Mouse (Mus musculus): Measurements from ENCODE around the gene Itpr1. TPM values are rescaled to one million over a fixed set of nuclear protein-coding genes. Genes with fewer than 3 reads are reported as not detected.

Gene Itpr1
- polyA plus RNA-seq, 1 experiment from 2014 or later: 3.5 TPM

DNA sequence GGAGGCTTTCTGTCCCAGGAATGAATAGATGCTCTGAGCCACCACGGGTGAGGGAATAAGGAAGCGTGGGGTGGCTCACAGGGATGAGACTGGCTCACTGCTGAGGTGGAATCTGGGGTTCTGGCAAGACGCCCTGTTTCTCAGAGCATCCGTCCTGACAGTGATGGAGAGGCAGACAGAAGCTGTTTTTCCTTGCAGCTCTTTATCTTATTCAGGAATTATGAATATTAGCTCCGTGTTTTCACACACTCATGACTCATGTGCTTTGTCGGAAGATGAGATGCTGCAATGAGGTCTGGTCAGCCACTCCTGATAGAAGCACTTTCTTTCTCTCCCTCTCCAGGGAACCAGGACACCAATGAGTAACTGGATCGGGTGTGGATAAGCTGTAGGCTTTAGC, 231.5 kb downstream of the Itpr1 start:
- Histone ChIP-seq H3K9me3 (ENCODE audit: control insufficient read depth, low read length) (no peaks in the 10 kb centered on the region), H3K4me3 (ENCODE audit: low read depth, low read length) (no peak overlapping the region), H3K9ac (replicated peaks; ENCODE audit: low read depth, low read length) (no peak overlapping the region), H3K4me1 (ENCODE audit: control insufficient read depth, insufficient read depth, low read length) (no peaks in the 10 kb centered on the region), H3K27ac (ENCODE audit: low read depth, low read length) (no peak overlapping the region), H3K36me3 (ENCODE audit: control insufficient read depth, insufficient read depth, low read length) (no peaks in the 10 kb centered on the region), H3K27me3 (ENCODE audit: control insufficient read depth, insufficient read depth, low read length) (no peaks in the 10 kb centered on the region), H3K4me2 (ENCODE audit: low read depth, low read length) (no peak overlapping the region)
- no peak for ATAC-seq (ENCODE audit: low read depth)
- WGBS: 75% methylated on average over 7 of the region's 7 CpGs

DNA sequence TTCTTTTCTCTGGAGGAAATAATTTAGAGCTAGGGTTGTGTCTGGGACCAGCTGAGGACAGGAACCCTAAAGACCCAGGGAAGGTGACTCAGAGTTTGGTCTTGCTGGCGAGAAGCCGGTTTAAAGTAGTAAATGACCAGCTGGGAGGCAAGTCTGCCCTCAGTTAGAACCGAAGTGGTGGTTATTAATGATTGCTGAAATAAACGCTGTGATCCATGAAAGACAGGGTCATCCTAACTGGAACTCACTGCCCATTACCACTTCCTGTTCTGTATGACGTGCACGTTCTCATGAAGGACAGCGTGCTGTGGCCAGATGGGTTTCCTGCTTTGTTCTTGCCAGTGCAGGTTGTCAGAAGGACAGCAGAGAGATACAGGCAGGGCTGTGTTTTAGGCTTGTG, 232.1 kb downstream of the Itpr1 start:
- Histone ChIP-seq H3K4me3 (ENCODE audit: low read depth, low read length) (no peak overlapping the region), H3K9ac (replicated peaks; ENCODE audit: low read depth, low read length) (no peak overlapping the region), H3K9me3 (ENCODE audit: control insufficient read depth, low read length) (no peaks in the 10 kb centered on the region), H3K4me1 (ENCODE audit: control insufficient read depth, insufficient read depth, low read length) (no peaks in the 10 kb centered on the region), H3K27me3 (ENCODE audit: control insufficient read depth, insufficient read depth, low read length) (no peaks in the 10 kb centered on the region), H3K4me2 (ENCODE audit: low read depth, low read length) (no peak overlapping the region), H3K36me3 (ENCODE audit: control insufficient read depth, insufficient read depth, low read length) (no peaks in the 10 kb centered on the region), H3K27ac (ENCODE audit: low read depth, low read length) (no peak overlapping the region)
- WGBS: 88% methylated on average over 7 of the region's 7 CpGs
- ATAC-seq (ENCODE audit: low read depth): no peak

DNA sequence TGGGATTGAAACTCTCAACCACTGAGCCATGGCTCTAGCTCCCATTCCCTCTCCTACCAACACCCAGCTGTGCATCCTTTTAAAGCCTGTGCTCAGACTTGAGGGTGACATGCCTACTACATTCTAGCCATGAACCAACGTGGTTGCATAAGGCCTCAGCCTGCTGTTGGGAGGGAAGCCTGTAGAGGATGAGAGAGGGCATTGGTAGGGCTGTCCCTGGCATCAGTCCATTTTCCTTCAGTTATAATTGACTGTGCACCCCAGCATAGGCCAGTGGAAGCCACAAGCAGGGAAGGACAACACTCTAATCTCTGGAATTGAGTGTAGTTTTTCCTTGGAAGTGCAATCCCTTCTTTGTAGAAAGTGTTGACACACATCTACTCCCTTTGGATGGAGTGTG, 233.9 kb downstream of the Itpr1 start:
- no peak overlapping the region for H3K4me2 ChIP-seq (ENCODE audit: low read depth, low read length)
- no peaks in the 10 kb centered on the region for H3K27me3 ChIP-seq (ENCODE audit: control insufficient read depth, insufficient read depth, low read length)
- no peaks in the 10 kb centered on the region for H3K9me3 ChIP-seq (ENCODE audit: control insufficient read depth, low read length)
- H3K36me3 ChIP-seq (ENCODE audit: control insufficient read depth, insufficient read depth, low read length): no peaks in the 10 kb centered on the region
- no peaks in the 10 kb centered on the region for H3K4me1 ChIP-seq (ENCODE audit: control insufficient read depth, insufficient read depth, low read length)
- no peak overlapping the region for H3K27ac ChIP-seq (ENCODE audit: low read depth, low read length)
- no peak overlapping the region for H3K9ac ChIP-seq (replicated peaks; ENCODE audit: low read depth, low read length)
- H3K4me3 ChIP-seq (ENCODE audit: low read depth, low read length): no peak overlapping the region
- no peak for ATAC-seq (ENCODE audit: low read depth)
- WGBS: 91% methylated on average over 1 of the region's 1 CpGs

DNA sequence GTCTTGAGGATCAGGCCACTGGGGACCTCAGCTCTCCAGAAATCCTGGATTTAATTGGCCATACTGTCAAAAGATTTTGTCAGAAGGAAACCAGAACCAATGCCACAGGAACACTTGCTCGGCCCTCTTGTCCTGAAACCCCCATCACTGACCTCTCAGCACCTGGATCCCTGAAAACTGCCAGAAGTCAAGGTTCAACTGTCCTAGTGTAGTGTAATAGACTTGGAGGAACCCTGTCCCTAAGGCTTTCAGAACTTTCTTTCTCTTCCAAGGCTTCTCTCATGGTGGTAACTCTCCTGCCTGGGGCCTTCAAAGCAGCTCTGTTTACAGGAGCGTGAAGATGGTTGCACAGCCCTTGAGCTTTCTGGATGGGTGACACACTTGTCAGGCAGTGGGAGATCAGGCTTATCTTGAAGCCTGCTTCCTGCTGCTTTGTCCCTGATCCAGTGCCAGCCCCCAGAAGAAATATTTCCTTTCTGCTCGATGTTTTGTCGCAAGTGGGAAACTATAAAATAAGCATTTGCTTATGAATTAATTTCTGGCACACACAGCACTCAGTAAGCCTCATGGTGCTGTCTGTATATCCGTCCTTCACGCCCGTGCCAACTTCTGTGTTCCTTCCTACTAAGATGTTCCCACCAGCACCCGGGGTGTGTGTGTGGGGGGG, 234.4 kb downstream of the Itpr1 start:
- Histone ChIP-seq H3K36me3 (ENCODE audit: control insufficient read depth, insufficient read depth, low read length) (no peaks in the 10 kb centered on the region), H3K27ac (ENCODE audit: low read depth, low read length) (no peak overlapping the region), H3K9ac (replicated peaks; ENCODE audit: low read depth, low read length) (no peak overlapping the region), H3K27me3 (ENCODE audit: control insufficient read depth, insufficient read depth, low read length) (no peaks in the 10 kb centered on the region), H3K4me1 (ENCODE audit: control insufficient read depth, insufficient read depth, low read length) (no peaks in the 10 kb centered on the region), H3K9me3 (ENCODE audit: control insufficient read depth, low read length) (no peaks in the 10 kb centered on the region), H3K4me2 (ENCODE audit: low read depth, low read length) (no peak overlapping the region), H3K4me3 (ENCODE audit: low read depth, low read length) (no peak overlapping the region)
- ATAC-seq (ENCODE audit: low read depth): no peak
- 84% methylated on average over 8 of the region's 8 CpGs for WGBS

DNA sequence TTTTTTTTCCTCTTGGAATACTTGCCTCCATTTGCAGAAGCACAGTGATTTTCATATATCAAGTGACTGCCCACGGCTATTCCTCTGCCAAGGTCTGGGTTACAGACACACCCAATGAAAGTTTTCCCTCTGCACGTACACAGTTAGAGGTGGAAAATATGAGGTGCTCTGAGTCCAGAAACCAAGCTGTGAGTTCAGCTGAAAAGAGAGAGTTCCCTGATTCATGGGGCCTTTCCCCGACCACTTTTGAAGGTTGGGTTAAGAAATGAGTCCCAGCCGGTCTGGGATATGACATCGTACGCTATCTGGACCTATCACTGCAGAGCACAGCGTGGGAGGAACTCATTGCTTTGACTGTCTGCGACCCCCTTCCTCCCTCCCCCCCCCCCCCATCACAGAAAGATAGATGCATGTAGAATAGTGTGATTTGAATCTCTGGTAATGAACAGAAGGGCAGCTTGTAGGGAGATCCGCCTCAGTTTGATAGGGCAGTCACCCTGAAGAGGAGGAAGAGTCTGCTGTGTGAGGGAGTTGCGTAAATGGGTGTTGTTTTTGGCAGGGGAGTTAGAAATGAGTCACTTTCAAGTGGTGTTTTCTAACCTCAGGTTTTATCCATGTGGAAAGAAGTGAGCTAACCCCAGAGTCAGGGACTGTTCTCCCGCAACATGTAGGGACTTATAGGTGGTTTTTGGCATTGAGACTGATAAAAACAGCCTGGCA, 235.3 kb downstream of the Itpr1 start:
- no peak for ATAC-seq (ENCODE audit: low read depth)
- no peak overlapping the region for H3K4me2 ChIP-seq (ENCODE audit: low read depth, low read length)
- H3K9me3 ChIP-seq (ENCODE audit: control insufficient read depth, low read length): no peaks in the 10 kb centered on the region
- 76% methylated on average over 11 of the region's 11 CpGs for WGBS
- no peaks in the 10 kb centered on the region for H3K36me3 ChIP-seq (ENCODE audit: control insufficient read depth, insufficient read depth, low read length)
- H3K27ac ChIP-seq (ENCODE audit: low read depth, low read length): no peak overlapping the region
- H3K4me1 ChIP-seq (ENCODE audit: control insufficient read depth, insufficient read depth, low read length): no peaks in the 10 kb centered on the region
- H3K9ac ChIP-seq (replicated peaks; ENCODE audit: low read depth, low read length): no peak overlapping the region
- no peak overlapping the region for H3K4me3 ChIP-seq (ENCODE audit: low read depth, low read length)
- H3K27me3 ChIP-seq (ENCODE audit: control insufficient read depth, insufficient read depth, low read length): no peaks in the 10 kb centered on the region

DNA sequence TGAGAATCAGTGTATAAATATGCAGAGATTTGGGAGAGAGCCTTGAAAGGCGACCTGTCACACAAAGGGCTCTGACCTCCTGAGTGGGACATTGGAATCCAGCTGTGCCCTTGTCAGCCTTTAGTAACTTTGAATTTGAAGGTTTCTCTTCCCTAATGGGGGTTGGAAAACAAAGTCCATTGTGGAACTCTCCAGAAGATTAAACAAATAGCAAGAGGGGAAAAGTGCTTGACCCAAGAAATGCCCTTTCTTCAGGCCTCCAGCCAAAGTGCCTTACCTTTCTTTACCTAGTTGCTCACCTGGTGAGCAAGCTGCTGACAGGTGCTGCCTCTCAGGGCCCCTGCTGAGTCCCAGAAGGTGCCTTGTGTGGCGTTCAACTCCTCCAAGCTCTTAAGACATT, 236.0 kb downstream of the Itpr1 start:
- H3K27ac ChIP-seq (ENCODE audit: low read depth, low read length): no peak overlapping the region
- H3K4me3 ChIP-seq (ENCODE audit: low read depth, low read length): no peak overlapping the region
- ATAC-seq (ENCODE audit: low read depth): no peak
- H3K36me3 ChIP-seq (ENCODE audit: control insufficient read depth, insufficient read depth, low read length): no peaks in the 10 kb centered on the region
- no peaks in the 10 kb centered on the region for H3K4me1 ChIP-seq (ENCODE audit: control insufficient read depth, insufficient read depth, low read length)
- 66% methylated on average over 2 of the region's 2 CpGs for WGBS
- H3K9ac ChIP-seq (replicated peaks; ENCODE audit: low read depth, low read length): no peak overlapping the region
- H3K4me2 ChIP-seq (ENCODE audit: low read depth, low read length): no peak overlapping the region
- no peaks in the 10 kb centered on the region for H3K9me3 ChIP-seq (ENCODE audit: control insufficient read depth, low read length)
- H3K27me3 ChIP-seq (ENCODE audit: control insufficient read depth, insufficient read depth, low read length): no peaks in the 10 kb centered on the region

DNA sequence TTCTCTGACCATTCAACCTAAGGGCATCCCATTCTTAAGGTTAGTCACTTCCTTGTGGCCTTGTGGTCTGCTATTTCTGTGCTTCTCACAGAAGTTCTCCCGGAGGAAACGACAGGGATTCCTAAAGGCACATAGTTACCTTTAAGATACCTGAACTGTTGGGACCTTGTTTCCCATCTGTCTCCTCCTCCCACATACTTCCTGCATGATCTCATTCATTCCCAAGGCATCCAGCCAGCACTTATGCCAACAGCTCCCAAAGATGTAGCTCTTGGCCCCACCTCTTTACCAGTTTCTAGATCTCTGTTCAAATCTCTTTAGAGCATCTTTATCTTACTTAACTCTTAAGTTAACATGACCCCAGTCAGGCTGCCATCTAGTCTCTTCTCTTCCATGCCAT, 238.6 kb downstream of the Itpr1 start:
- H3K4me3 ChIP-seq (ENCODE audit: low read depth, low read length): no peak overlapping the region
- no peaks in the 10 kb centered on the region for H3K4me1 ChIP-seq (ENCODE audit: control insufficient read depth, insufficient read depth, low read length)
- no peak overlapping the region for H3K9ac ChIP-seq (replicated peaks; ENCODE audit: low read depth, low read length)
- ATAC-seq (ENCODE audit: low read depth): no peak
- no peak overlapping the region for H3K27ac ChIP-seq (ENCODE audit: low read depth, low read length)
- 79% methylated on average over 2 of the region's 2 CpGs for WGBS
- no peaks in the 10 kb centered on the region for H3K36me3 ChIP-seq (ENCODE audit: control insufficient read depth, insufficient read depth, low read length)
- H3K4me2 ChIP-seq (ENCODE audit: low read depth, low read length): no peak overlapping the region
- H3K9me3 ChIP-seq (ENCODE audit: control insufficient read depth, low read length): no peaks in the 10 kb centered on the region
- H3K27me3 ChIP-seq (ENCODE audit: control insufficient read depth, insufficient read depth, low read length): no peaks in the 10 kb centered on the region

DNA sequence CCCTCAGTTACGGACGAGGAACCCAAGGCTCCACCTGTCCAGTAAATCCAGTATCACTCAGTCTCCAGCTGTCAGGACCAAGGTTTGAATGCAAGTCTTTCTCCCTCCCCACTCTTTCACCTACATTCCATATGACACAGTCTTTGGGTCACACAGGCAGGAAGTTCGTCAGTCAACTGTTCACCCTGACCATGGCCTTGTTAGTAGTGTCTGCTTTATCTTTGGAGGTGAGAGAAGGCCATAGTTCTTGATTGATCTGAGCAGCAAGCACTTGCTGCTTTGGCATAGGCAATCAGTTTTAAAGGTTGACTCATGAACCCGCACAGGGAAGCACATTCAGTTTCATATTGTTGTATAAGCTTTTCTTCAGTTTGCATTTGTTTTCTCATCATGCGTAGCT, 240.7 kb downstream of the Itpr1 start:
- no peak overlapping the region for H3K9ac ChIP-seq (replicated peaks; ENCODE audit: low read depth, low read length)
- H3K4me3 ChIP-seq (ENCODE audit: low read depth, low read length): no peak overlapping the region
- no peak overlapping the region for H3K4me2 ChIP-seq (ENCODE audit: low read depth, low read length)
- H3K9me3 ChIP-seq (ENCODE audit: control insufficient read depth, low read length): no peaks in the 10 kb centered on the region
- no peak overlapping the region for H3K27ac ChIP-seq (ENCODE audit: low read depth, low read length)
- peaks cover 4% of the 10 kb centered on the region; the same call in 1 of the 2 replicates for H3K4me1 ChIP-seq (ENCODE audit: control insufficient read depth, insufficient read depth, low read length)
- no peaks in the 10 kb centered on the region for H3K27me3 ChIP-seq (ENCODE audit: control insufficient read depth, insufficient read depth, low read length)
- WGBS: 90% methylated on average over 5 of the region's 5 CpGs
- no peak for ATAC-seq (ENCODE audit: low read depth)
- no peaks in the 10 kb centered on the region for H3K36me3 ChIP-seq (ENCODE audit: control insufficient read depth, insufficient read depth, low read length)

DNA sequence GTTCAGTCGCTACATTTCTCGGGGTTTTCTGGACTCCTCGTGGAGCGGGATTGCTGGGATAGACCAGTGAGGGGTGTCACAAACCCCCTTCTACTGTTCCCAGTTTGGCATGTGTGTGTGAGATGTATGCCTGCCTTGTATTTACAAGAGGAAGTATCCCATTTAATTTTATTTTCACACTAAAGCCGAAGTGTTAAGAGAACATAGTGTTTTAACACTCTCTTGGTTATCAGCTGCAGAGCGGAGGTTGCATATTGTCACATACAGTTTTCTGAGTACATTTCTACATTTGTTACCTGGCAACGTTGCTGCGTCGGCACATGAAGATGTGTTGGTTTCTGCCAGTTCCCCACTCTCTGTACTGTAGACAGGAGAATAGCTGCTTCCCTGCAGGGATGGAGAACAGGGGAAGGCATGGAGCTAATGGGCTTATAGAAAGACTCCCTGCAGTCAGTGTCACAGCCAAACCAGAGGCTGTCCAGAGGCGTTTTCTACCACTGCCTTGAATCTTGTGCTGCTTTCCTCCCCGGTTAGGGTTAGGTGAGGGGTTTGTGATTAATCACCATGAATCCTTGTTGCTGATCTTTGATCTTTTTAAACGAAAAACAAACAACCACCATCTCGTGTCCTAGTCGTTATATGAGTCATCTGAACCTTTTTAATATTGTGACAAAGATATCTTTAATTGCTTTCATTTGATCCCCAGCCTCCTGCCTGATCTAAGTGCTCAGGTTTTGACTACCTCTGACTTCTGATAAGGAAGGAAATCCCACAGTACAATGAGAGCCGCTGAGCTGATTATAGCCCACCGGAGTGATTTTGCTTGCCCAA, 241.4 kb downstream of the Itpr1 start:
- no peak overlapping the region for H3K27ac ChIP-seq (ENCODE audit: low read depth, low read length)
- no peaks in the 10 kb centered on the region for H3K9me3 ChIP-seq (ENCODE audit: control insufficient read depth, low read length)
- no peak for ATAC-seq (ENCODE audit: low read depth)
- H3K4me1 ChIP-seq (ENCODE audit: control insufficient read depth, insufficient read depth, low read length): peaks cover 4% of the 10 kb centered on the region; the same call in 1 of the 2 replicates
- H3K27me3 ChIP-seq (ENCODE audit: control insufficient read depth, insufficient read depth, low read length): no peaks in the 10 kb centered on the region
- 75% methylated on average over 16 of the region's 16 CpGs for WGBS
- no peaks in the 10 kb centered on the region for H3K36me3 ChIP-seq (ENCODE audit: control insufficient read depth, insufficient read depth, low read length)
- no peak overlapping the region for H3K4me3 ChIP-seq (ENCODE audit: low read depth, low read length)
- H3K9ac ChIP-seq (replicated peaks; ENCODE audit: low read depth, low read length): no peak overlapping the region
- no peak overlapping the region for H3K4me2 ChIP-seq (ENCODE audit: low read depth, low read length)
